Mouse (Mus musculus) thymus, adult 2 months (tissue): ENCODE results near the gene Epn1.

ENCODE experiments used
- CTCF ChIP-seq: fragments of 200-500 bp; IDR thresholded peaks from 2 replicates; pipeline ENCODE4 v1.5.1; 2012; ENCODE audit warnings: mild to moderate bottlenecking, control low read depth, low read length, moderate library complexity, borderline replicate concordance; ENCODE audit not compliant: control insufficient read depth, poor library complexity, insufficient read depth; ENCODE audit errors: extremely low read depth
- POLR2A ChIP-seq: fragments of 200-500 bp; IDR thresholded peaks from 2 replicates; pipeline ENCODE4 v1.6.1; 2012; ENCODE audit warnings: mild to moderate bottlenecking, low read length, control low read depth, moderate library complexity; ENCODE audit not compliant: control insufficient read depth, poor library complexity, insufficient read depth; ENCODE audit errors: extremely low read depth

GRCm38 (mm10) chr7:5092381-5092780 lies 12.3 kb downstream of the Epn1 start:
- no peak for TF ChIP-seq CTCF
- TF ChIP-seq POLR2A: no peak
